Mouse (Mus musculus) embryonic facial prominence, embryonic 13.5 days (tissue): ENCODE data around the gene Tm6sf1. TPM values are rescaled to one million over a fixed set of nuclear protein-coding genes. Genes with fewer than 3 reads are reported as not detected.
A peak's percentile ranks its signal among the peaks of the same experiment; 100 is the strongest.

Experiments used
- ATAC-seq: fragments of 200-750 bp; cut with Nextera tagmentation; 2 replicates; pipeline ENCODE4 v1.8.0; 2017; ENCODE audit warnings: low read depth; ENCODE audit not compliant: insufficient number of reproducible peaks, insufficient read depth, low FRiP score, low TSS enrichment
- H3K27ac ChIP-seq: fragments of 300-500 bp; sonication (generic); 2 replicates; pipeline ENCODE4 v1.5.1; 2015; ENCODE audit warnings: moderate library complexity, mild to moderate bottlenecking, inconsistent platforms
- H3K27me3 ChIP-seq: fragments of 300-500 bp; sonication (generic); 2 replicates; pipeline ENCODE4 v1.6.1; 2015; ENCODE audit warnings: mild to moderate bottlenecking, inconsistent platforms
- H3K36me3 ChIP-seq: fragments of 300-500 bp; sonication (generic); 2 replicates; pipeline ENCODE4 v1.6.1; 2015; ENCODE audit warnings: mild to moderate bottlenecking, inconsistent platforms
- H3K4me1 ChIP-seq: fragments of 300-500 bp; sonication (generic); 2 replicates; pipeline ENCODE4 v1.6.1; 2015; ENCODE audit warnings: inconsistent platforms
- H3K4me2 ChIP-seq: fragments of 300-500 bp; sonication (generic); 2 replicates; pipeline ENCODE4 v1.6.1; 2015; ENCODE audit warnings: moderate library complexity, mild to moderate bottlenecking, inconsistent platforms
- H3K4me3 ChIP-seq: fragments of 300-500 bp; sonication (generic); 2 replicates; pipeline ENCODE4 v1.5.1; 2015; ENCODE audit warnings: mild to moderate bottlenecking, inconsistent platforms
- H3K9ac ChIP-seq: fragments of 300-500 bp; sonication (generic); 2 replicates; pipeline ENCODE4 v1.6.1; 2015; ENCODE audit warnings: mild to moderate bottlenecking, inconsistent platforms
- H3K9me3 ChIP-seq: fragments of 300-500 bp; sonication (generic); 2 replicates; pipeline ENCODE4 v1.6.1; 2016; ENCODE audit warnings: inconsistent platforms
- WGBS: fragments of 180-500 bp; shearing (Covaris S2); methylation state at CpG from one replicate; pipeline ENCODE4 v1.1.7; 2015; ENCODE audit warnings: mixed read lengths; 5-methylcytosine and 5-hydroxymethylcytosine counted together
- polyA plus RNA-seq: library from polyadenylated mRNA; unstranded; fragments of >200 nt; fragmentation: Nextera tagmentation; extraction: Ambion mirVana; gene quantifications from 2 replicates; pipeline ENCODE4 v1.2.1, GENCODE M21; 2015

The Tm6sf1 gene
- polyA plus RNA-seq, 1 experiment from 2014 or later = 11.3 TPM

- WGBS = 86% methylated on average over 9 of the region's 9 CpGs
- no peaks in the 10 kb centered on the region for H3K9me3 ChIP-seq
Measured at GRCm38 (mm10) chr7:81867231-81867930, 8.6 kb downstream of the Tm6sf1 start.

GRCm38 (mm10) chr7:81868158-81868557, 9.4 kb downstream of the Tm6sf1 start:
- Histone ChIP-seq H3K4me2 (no peak overlapping the region), H3K9me3 (no peaks in the 10 kb centered on the region), H3K27me3 (no peaks in the 10 kb centered on the region), H3K4me1 (peaks cover 3% of the 10 kb centered on the region; the same call in 1 of the 2 replicates), H3K4me3 (no peak overlapping the region), H3K9ac (no peak overlapping the region), H3K27ac (no peak overlapping the region), H3K36me3 (no peaks in the 10 kb centered on the region)
- WGBS = 23% methylated on average over 6 of the region's 6 CpGs
- peak; percentile 80 for ATAC-seq

More at GRCm38 (mm10) chr7:81867231-81867930, 8.6 kb downstream of the Tm6sf1 start:
- Histone ChIP-seq H3K27me3 (peaks cover 4% of the 10 kb centered on the region; the same call in 1 of the 2 replicates), H3K9ac (no peak overlapping the region), H3K4me1 (peaks cover 3% of the 10 kb centered on the region; the same call in 1 of the 2 replicates), H3K27ac (no peak overlapping the region), H3K36me3 (no peaks in the 10 kb centered on the region), H3K4me3 (no peak overlapping the region), H3K4me2 (no peak overlapping the region)
- no peak for ATAC-seq

GRCm38 (mm10) chr7:81872493-81873013, 13.8 kb downstream of the Tm6sf1 start:
- H3K9ac ChIP-seq = no peak overlapping the region
- H3K27ac ChIP-seq = no peak overlapping the region
- H3K4me2 ChIP-seq = no peak overlapping the region
- H3K27me3 ChIP-seq = no peaks in the 10 kb centered on the region
- H3K36me3 ChIP-seq = no peaks in the 10 kb centered on the region
- 61% methylated on average over 13 of the region's 13 CpGs for WGBS
- no peak overlapping the region for H3K4me3 ChIP-seq
- H3K9me3 ChIP-seq = no peaks in the 10 kb centered on the region
- no peak for ATAC-seq
- H3K4me1 ChIP-seq = peaks cover 11% of the 10 kb centered on the region

GRCm38 (mm10) chr7:81873807-81874206, 15.0 kb downstream of the Tm6sf1 start:
- Histone ChIP-seq H3K27ac (no peak overlapping the region), H3K4me2 (no peak overlapping the region), H3K36me3 (no peaks in the 10 kb centered on the region), H3K9ac (no peak overlapping the region), H3K4me1 (peaks cover 11% of the 10 kb centered on the region; the same call in 1 of the 2 replicates), H3K4me3 (no peak overlapping the region), H3K9me3 (no peaks in the 10 kb centered on the region), H3K27me3 (no peaks in the 10 kb centered on the region)
- ATAC-seq = no peak
- WGBS = 40% methylated on average over 1 of the region's 1 CpGs

GRCm38 (mm10) chr7:81874636-81875035, 15.8 kb downstream of the Tm6sf1 start:
- Histone ChIP-seq H3K27ac (no peak overlapping the region), H3K9ac (no peak overlapping the region), H3K4me1 (peaks cover 11% of the 10 kb centered on the region; the same call in 1 of the 2 replicates), H3K4me3 (no peak overlapping the region), H3K36me3 (no peaks in the 10 kb centered on the region), H3K4me2 (no peak overlapping the region), H3K9me3 (no peaks in the 10 kb centered on the region), H3K27me3 (no peaks in the 10 kb centered on the region)
- WGBS = 51% methylated on average over 6 of the region's 6 CpGs
- no peak for ATAC-seq

- no peak for ATAC-seq
- no peaks in the 10 kb centered on the region for H3K9me3 ChIP-seq
- no peak overlapping the region for H3K4me2 ChIP-seq
- no peaks in the 10 kb centered on the region for H3K36me3 ChIP-seq
- WGBS = 85% methylated on average over 9 of the region's 9 CpGs
- no peaks in the 10 kb centered on the region for H3K27me3 ChIP-seq
- H3K27ac ChIP-seq = 0 out of 2 replicates have a peak overlapping the region, but pooled peaks have one; percentile 1
- peaks cover 11% of the 10 kb centered on the region; the same call in 1 of the 2 replicates for H3K4me1 ChIP-seq
- H3K9ac ChIP-seq = no peak overlapping the region
- no peak overlapping the region for H3K4me3 ChIP-seq
Measured at GRCm38 (mm10) chr7:81875372-81875771, 16.6 kb downstream of the Tm6sf1 start.

GRCm38 (mm10) chr7:81880286-81880685, 21.5 kb downstream of the Tm6sf1 start:
- H3K27me3 ChIP-seq = no peaks in the 10 kb centered on the region
- H3K27ac ChIP-seq = no peak overlapping the region
- no peak overlapping the region for H3K4me3 ChIP-seq
- no peaks in the 10 kb centered on the region for H3K9me3 ChIP-seq
- 81% methylated on average over 5 of the region's 5 CpGs for WGBS
- H3K36me3 ChIP-seq = no peaks in the 10 kb centered on the region
- no peak overlapping the region for H3K9ac ChIP-seq
- ATAC-seq = no peak
- peaks cover 3% of the 10 kb centered on the region; the same call in 1 of the 2 replicates for H3K4me1 ChIP-seq
- H3K4me2 ChIP-seq = no peak overlapping the region

- ATAC-seq = no peak
- Histone ChIP-seq H3K4me1 (0 out of 2 replicates have a peak, but pooled peaks cover 3% of the 10 kb centered on the region), H3K4me2 (no peak overlapping the region), H3K27ac (no peak overlapping the region), H3K9me3 (no peaks in the 10 kb centered on the region), H3K27me3 (no peaks in the 10 kb centered on the region), H3K36me3 (no peaks in the 10 kb centered on the region), H3K4me3 (no peak overlapping the region), H3K9ac (no peak overlapping the region)
- WGBS = 79% methylated on average over 4 of the region's 4 CpGs
Measured at GRCm38 (mm10) chr7:81880797-81881196, 22.0 kb downstream of the Tm6sf1 start.

GRCm38 (mm10) chr7:81881600-81881999, 22.8 kb downstream of the Tm6sf1 start:
- no peak overlapping the region for H3K9ac ChIP-seq
- WGBS = 76% methylated on average over 3 of the region's 3 CpGs
- no peaks in the 10 kb centered on the region for H3K9me3 ChIP-seq
- H3K4me3 ChIP-seq = no peak overlapping the region
- H3K4me2 ChIP-seq = no peak overlapping the region
- peaks cover 4% of the 10 kb centered on the region for H3K36me3 ChIP-seq
- ATAC-seq = no peak
- H3K27ac ChIP-seq = no peak overlapping the region
- 0 out of 2 replicates have a peak, but pooled peaks cover 3% of the 10 kb centered on the region for H3K4me1 ChIP-seq
- H3K27me3 ChIP-seq = no peaks in the 10 kb centered on the region

- Histone ChIP-seq H3K36me3 (peaks cover 4% of the 10 kb centered on the region), H3K27ac (no peak overlapping the region), H3K9me3 (no peaks in the 10 kb centered on the region), H3K4me1 (no peaks in the 10 kb centered on the region), H3K9ac (no peak overlapping the region), H3K4me2 (no peak overlapping the region), H3K4me3 (no peak overlapping the region), H3K27me3 (no peaks in the 10 kb centered on the region)
- 84% methylated on average over 4 of the region's 4 CpGs for WGBS
- ATAC-seq = no peak
Measured at GRCm38 (mm10) chr7:81885128-81885527, 26.3 kb downstream of the Tm6sf1 start.

GRCm38 (mm10) chr7:81899361-81899760, 40.6 kb downstream of the Tm6sf1 start:
- no peak for ATAC-seq
- H3K4me1 ChIP-seq = no peaks in the 10 kb centered on the region
- H3K9ac ChIP-seq = no peak overlapping the region
- peaks cover 11% of the 10 kb centered on the region for H3K36me3 ChIP-seq
- 73% methylated on average over 11 of the region's 11 CpGs for WGBS
- no peak overlapping the region for H3K27ac ChIP-seq
- no peaks in the 10 kb centered on the region for H3K9me3 ChIP-seq
- no peak overlapping the region for H3K4me2 ChIP-seq
- no peaks in the 10 kb centered on the region for H3K27me3 ChIP-seq
- H3K4me3 ChIP-seq = no peak overlapping the region

GRCm38 (mm10) chr7:81904094-81904493, 45.3 kb downstream of the Tm6sf1 start:
- Histone ChIP-seq H3K36me3 (peaks cover 5% of the 10 kb centered on the region), H3K4me1 (no peaks in the 10 kb centered on the region), H3K9me3 (no peaks in the 10 kb centered on the region), H3K27me3 (no peaks in the 10 kb centered on the region), H3K4me2 (no peak overlapping the region), H3K4me3 (no peak overlapping the region), H3K27ac (no peak overlapping the region), H3K9ac (no peak overlapping the region)
- WGBS = 75% methylated on average over 4 of the region's 4 CpGs
- ATAC-seq = no peak
